Mouse (Mus musculus) right cerebral cortex, postnatal 4 days (tissue): ENCODE data around the gene Tbx6.
A peak's percentile ranks its signal among the peaks of the same experiment; 100 is the strongest.
"Not testable (repeated sequence)": the region's sequence is repeated elsewhere in the genome, so short reads cannot be mapped to it uniquely, and the experiment has no call there.

Source experiments
- DNase-seq: peaks from one replicate; pipeline ENCODE4 v3.0.0-alpha.2; 2022

Gene Tbx6

GRCm38 (mm10) chr7:126770784-126771183 lies 10.5 kb upstream of the Tbx6 start:
- DNase-seq: no peak

- no peak for DNase-seq
These were observed 7.9 kb upstream of the Tbx6 start for GRCm38 (mm10) chr7:126773351-126773750.

GRCm38 (mm10) chr7:126774463-126774862 lies 6.8 kb upstream of the Tbx6 start:
- no peak for DNase-seq

GRCm38 (mm10) chr7:126775185-126775977 lies 5.9 kb upstream of the Tbx6 start:
- no peak for DNase-seq

GRCm38 (mm10) chr7:126775978-126776234 lies 5.4 kb upstream of the Tbx6 start:
- no peak for DNase-seq

GRCm38 (mm10) chr7:126776598-126777057 lies 4.7 kb upstream of the Tbx6 start, which contains the start of gene Ypel3:
Gene Ypel3 (plus strand): TSS chr7:126776955.
- DNase-seq: peak; percentile 89

GRCm38 (mm10) chr7:126777476-126777875 lies 3.8 kb upstream of the Tbx6 start:
- DNase-seq: no peak

- DNase-seq: no peak
These were observed 3.1 kb upstream of the Tbx6 start for GRCm38 (mm10) chr7:126778147-126778546.

GRCm38 (mm10) chr7:126779101-126779500 lies 2.2 kb upstream of the Tbx6 start:
- DNase-seq: not testable (repeated sequence)

GRCm38 (mm10) chr7:126779983-126780970 lies 1.0 kb upstream of the Tbx6 start:
- peak; percentile 96 for DNase-seq

- no peak for DNase-seq
These were observed 533 bp downstream of the Tbx6 start for GRCm38 (mm10) chr7:126781661-126782370.

GRCm38 (mm10) chr7:126782693-126783092 lies 1.4 kb downstream of the Tbx6 start:
- no peak for DNase-seq

- DNase-seq: no peak
These were observed 3.2 kb downstream of the Tbx6 start for GRCm38 (mm10) chr7:126784469-126784868.

- DNase-seq: no peak
These were observed 3.8 kb downstream of the Tbx6 start for GRCm38 (mm10) chr7:126785056-126785455.

GRCm38 (mm10) chr7:126786142-126786541 lies 4.9 kb downstream of the Tbx6 start:
- DNase-seq: no peak

- no peak for DNase-seq
These were observed 7.9 kb downstream of the Tbx6 start for GRCm38 (mm10) chr7:126789141-126789540.

- DNase-seq: peak; percentile 96
These were observed 10.8 kb downstream of the Tbx6 start, which contains the start of gene Ppp4c for GRCm38 (mm10) chr7:126791851-126792720. Gene Ppp4c (minus strand): TSS chr7:126792496.

GRCm38 (mm10) chr7:126792721-126793443 lies 11.6 kb downstream of the Tbx6 start:
- DNase-seq: no peak

- DNase-seq: no peak
These were observed 12.4 kb downstream of the Tbx6 start for GRCm38 (mm10) chr7:126793456-126794270.

GRCm38 (mm10) chr7:126794271-126794605 lies 13.0 kb downstream of the Tbx6 start:
- DNase-seq: no peak
